Mouse (Mus musculus): ENCODE data around the gene Abca14.

- TF ChIP-seq CTCF (IDR thresholded peaks at IDR 0.05; ENCODE audit: extremely low read depth, insufficient read length, insufficient replicate concordance, low read depth, low read length), result no peak
- TF ChIP-seq POLR2A (IDR thresholded peaks at IDR 0.05; ENCODE audit: low read depth, low read length), result no peak
Measured at GRCm38 (mm10) chr7:120172188-120172700, 31.5 kb upstream of the Abca14 start.
